Mouse (Mus musculus) intestine, embryonic 14.5 days (tissue): ENCODE data around the gene Mrnip. TPM values are rescaled to one million over a fixed set of nuclear protein-coding genes. Genes with fewer than 3 reads are reported as not detected.
"Not testable (repeated sequence)": the region's sequence is repeated elsewhere in the genome, so short reads cannot be mapped to it uniquely, and the experiment has no call there.

Source experiments
- ATAC-seq: fragments of 200-750 bp; cut with Nextera tagmentation; replicated peaks from 2 replicates; pipeline ENCODE4 v1.8.0; 2017; ENCODE audit warnings: low read depth, moderate number of reproducible peaks, moderate TSS enrichment, moderate library complexity; ENCODE audit not compliant: low FRiP score, low TSS enrichment
- DNase-seq: peaks from one replicate; pipeline ENCODE4 v3.0.0-alpha.2; 2018; ENCODE audit warnings: low spot score
- H3K27ac ChIP-seq: fragments of 300-500 bp; sonication (generic); 2 replicates; pipeline ENCODE4 v1.5.1; 2014; ENCODE audit warnings: low read depth, mild to moderate bottlenecking, control low read depth
- H3K27me3 ChIP-seq: fragments of 300-500 bp; sonication (generic); replicated peaks from 2 replicates; pipeline ENCODE4 v1.6.1; 2014; ENCODE audit warnings: low read length, control low read depth; ENCODE audit not compliant: control insufficient read depth, insufficient read depth
- H3K36me3 ChIP-seq: fragments of 300-500 bp; sonication (generic); 2 replicates; pipeline ENCODE4 v1.6.1; 2014; ENCODE audit warnings: low read length, control low read depth; ENCODE audit not compliant: control insufficient read depth, insufficient read depth
- H3K4me1 ChIP-seq: fragments of 300-500 bp; sonication (generic); replicated peaks from 2 replicates; pipeline ENCODE4 v1.6.1; 2014; ENCODE audit warnings: low read length, control low read depth, mixed read lengths; ENCODE audit not compliant: control insufficient read depth, insufficient read depth
- H3K4me2 ChIP-seq: fragments of 300-500 bp; sonication (generic); 2 replicates; pipeline ENCODE4 v1.6.1; 2014; ENCODE audit warnings: low read length
- H3K4me3 ChIP-seq: fragments of 300-500 bp; sonication (generic); 2 replicates; pipeline ENCODE4 v1.5.1; 2014; ENCODE audit warnings: low read depth, low read length, control low read depth, mixed read lengths
- H3K9ac ChIP-seq: fragments of 300-500 bp; sonication (generic); 2 replicates; pipeline ENCODE4 v1.6.1; 2014; ENCODE audit warnings: mild to moderate bottlenecking, low read length
- H3K9me3 ChIP-seq: fragments of 300-500 bp; sonication (generic); 2 replicates; pipeline ENCODE4 v1.6.1; 2016; ENCODE audit warnings: low read length, control low read depth; ENCODE audit not compliant: control insufficient read depth
- WGBS: fragments of 180-500 bp; shearing (Covaris S2); extraction: QIAGEN DNeasy Blood & Tissue Kit; methylation state at CpG from one replicate; pipeline ENCODE4 v1.1.7; 2014; 5-methylcytosine and 5-hydroxymethylcytosine counted together
- polyA plus RNA-seq: library from polyadenylated mRNA; unstranded; fragments of >200 nt; fragmentation: Nextera tagmentation; extraction: Ambion mirVana; gene quantifications from 2 replicates; pipeline ENCODE4 v1.2.1, GENCODE M21; 2014

The Mrnip gene
- 15.6 and 18.1 TPM in 2 replicates for polyA plus RNA-seq

GRCm38 (mm10) chr11:50174111-50174729 is at the start of gene Mrnip:
Gene Mrnip, plus strand, starts transcription at chr11:50174444.
- not testable (repeated sequence) for H3K9me3 ChIP-seq, H3K27me3 ChIP-seq, DNase-seq, H3K4me1 ChIP-seq
- 5% methylated on average over 19 of the region's 19 CpGs for WGBS
- H3K4me3 ChIP-seq, result peak within 1 kb of the TSS; percentile 82
- peak within 1 kb of the TSS; percentile 78 for H3K9ac ChIP-seq
- H3K4me2 ChIP-seq, result peak within 1 kb of the TSS; percentile 84
- H3K36me3 ChIP-seq, result peaks cover 24% of the 10 kb centered on the region
- peak; percentile 61 for ATAC-seq
- H3K27ac ChIP-seq, result peak within 1 kb of the TSS; percentile 54; the same call in 1 of the 2 replicates

DNA sequence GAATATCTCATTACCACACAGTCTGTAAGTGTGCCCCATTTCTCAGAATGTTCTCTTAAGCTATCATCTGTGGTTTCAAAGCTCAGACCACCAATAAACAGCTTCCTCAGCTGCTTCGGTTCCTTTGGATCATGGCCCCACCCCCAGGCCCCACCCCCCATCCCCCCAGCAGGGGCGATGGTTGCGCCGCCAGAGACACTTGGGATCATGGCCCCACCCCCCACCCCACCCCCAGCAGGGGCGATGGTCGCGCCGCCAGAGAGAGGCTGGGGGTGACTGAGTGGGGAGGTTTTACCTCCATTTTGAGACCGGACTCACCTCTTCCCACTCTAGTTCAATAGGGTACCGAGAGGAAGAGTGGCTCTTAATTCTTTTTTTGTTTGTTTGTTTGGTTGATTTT is 46.5 kb upstream of the Mrnip start:
- H3K9me3 ChIP-seq, result no peaks in the 10 kb centered on the region
- 4% methylated on average over 10 of the region's 10 CpGs for WGBS
- peaks cover 8% of the 10 kb centered on the region for H3K4me1 ChIP-seq
- no peak overlapping the region for H3K9ac ChIP-seq
- H3K4me2 ChIP-seq, result peak overlapping the region; percentile 38
- no peak overlapping the region for H3K27ac ChIP-seq
- DNase-seq (no peak), ATAC-seq (no peak)
- no peaks in the 10 kb centered on the region for H3K27me3 ChIP-seq
- no peak overlapping the region for H3K4me3 ChIP-seq
- H3K36me3 ChIP-seq, result no peaks in the 10 kb centered on the region

DNA sequence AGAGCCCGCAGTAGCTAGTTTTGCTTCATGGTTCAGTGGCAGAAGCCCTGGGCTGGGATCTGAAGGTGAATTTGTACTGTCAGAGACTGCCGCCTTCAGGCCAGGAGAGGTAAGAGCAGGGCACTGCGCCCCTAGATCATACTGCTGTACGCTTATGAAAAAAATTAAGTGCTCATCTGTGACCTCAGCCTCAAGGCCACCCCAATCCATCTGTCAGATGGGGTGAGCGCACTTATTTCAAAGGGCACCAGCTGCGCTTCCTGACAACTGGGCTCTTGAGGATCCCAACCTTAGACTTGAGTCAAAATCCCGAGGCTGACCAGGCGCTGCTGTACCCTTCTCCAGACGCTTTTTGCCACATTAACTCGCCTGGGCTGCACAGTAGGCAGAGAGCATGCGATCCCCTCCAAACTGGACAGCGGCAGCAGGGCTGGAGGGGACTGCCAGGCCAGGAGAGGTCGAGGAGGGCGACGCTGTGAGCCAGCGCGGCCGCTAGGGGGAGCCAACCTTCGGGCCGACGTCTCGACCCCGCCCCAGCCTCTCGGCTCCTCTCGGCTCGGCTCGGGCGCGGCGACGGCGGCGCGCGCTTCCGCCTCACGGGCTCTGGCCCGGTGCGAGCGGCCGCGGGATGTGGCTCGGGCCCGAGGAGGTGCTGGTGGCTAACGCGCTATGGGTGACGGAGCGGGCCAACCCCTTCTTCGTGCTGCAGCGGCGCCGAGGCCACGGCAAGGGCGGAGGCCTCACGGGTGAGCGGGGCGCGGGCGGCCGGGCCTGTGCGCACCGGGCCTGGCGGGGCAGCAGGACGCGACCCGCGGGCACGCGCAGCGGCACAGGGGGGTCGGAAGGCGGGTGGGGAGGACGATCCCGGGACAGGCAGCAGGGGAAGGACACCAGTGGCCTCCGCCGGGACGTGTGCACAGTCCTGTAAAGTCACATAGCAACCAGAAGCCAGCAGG is 43.2 kb upstream of the Mrnip start, which contains the start of gene Tbc1d9b:
Tbc1d9b (plus strand) TSS at position 586 of the 956 bp plus-strand sequence.
- under 1% methylated on average over 77 of the region's 77 CpGs for WGBS
- Histone ChIP-seq H3K4me3 (peak within 1 kb of the TSS; percentile 74), H3K4me1 (peaks cover 13% of the 10 kb centered on the region), H3K36me3 (peaks cover 6% of the 10 kb centered on the region; the same call in 1 of the 2 replicates), H3K9me3 (no peaks in the 10 kb centered on the region), H3K9ac (peak within 1 kb of the TSS; percentile 98), H3K27ac (peak within 1 kb of the TSS; percentile 81), H3K27me3 (no peaks in the 10 kb centered on the region), H3K4me2 (peak within 1 kb of the TSS; percentile 76)
- peak; percentile 94 for DNase-seq
- ATAC-seq, result peak; percentile 92

DNA sequence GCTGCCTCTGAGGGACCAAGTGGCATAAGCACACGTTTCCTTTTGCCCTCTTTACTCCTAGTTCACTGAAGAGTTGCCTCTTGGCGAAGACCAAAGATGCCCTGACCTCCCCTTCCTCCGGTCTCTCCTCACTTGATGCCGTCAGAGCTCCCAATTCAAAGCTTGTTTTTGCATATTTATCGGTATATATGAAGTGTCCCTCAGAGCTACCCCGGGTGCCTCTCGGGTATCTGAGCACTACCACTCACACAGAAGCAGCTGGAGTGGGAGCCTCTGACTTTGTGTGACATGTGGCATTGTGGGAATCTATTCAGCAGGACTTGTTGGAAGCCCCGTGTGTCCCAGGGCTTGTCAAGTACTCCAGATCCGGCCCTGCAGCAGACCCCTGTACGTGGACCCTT is 42.4 kb upstream of the Mrnip start:
- Histone ChIP-seq H3K27me3 (no peaks in the 10 kb centered on the region), H3K4me3 (peak overlapping the region; percentile 74), H3K4me2 (peak overlapping the region; percentile 76), H3K4me1 (peaks cover 13% of the 10 kb centered on the region), H3K36me3 (peaks cover 13% of the 10 kb centered on the region), H3K9me3 (no peaks in the 10 kb centered on the region), H3K27ac (no peak overlapping the region), H3K9ac (peak overlapping the region; percentile 98)
- ATAC-seq (no peak), DNase-seq (peak; percentile 73)
- 17% methylated on average over 10 of the region's 10 CpGs for WGBS

- Histone ChIP-seq H3K4me3 (peak overlapping the region; percentile 74), H3K4me2 (peak overlapping the region; percentile 76), H3K4me1 (peaks cover 13% of the 10 kb centered on the region), H3K9ac (peak overlapping the region; percentile 98; the same call in 1 of the 2 replicates), H3K36me3 (peaks cover 17% of the 10 kb centered on the region), H3K27ac (no peak overlapping the region), H3K9me3 (no peaks in the 10 kb centered on the region), H3K27me3 (no peaks in the 10 kb centered on the region)
- WGBS, result 84% methylated on average over 6 of the region's 6 CpGs
- DNase-seq (no peak), ATAC-seq (no peak)
Measured at GRCm38 (mm10) chr11:50132265-50132664, 42.0 kb upstream of the Mrnip start.

DNA sequence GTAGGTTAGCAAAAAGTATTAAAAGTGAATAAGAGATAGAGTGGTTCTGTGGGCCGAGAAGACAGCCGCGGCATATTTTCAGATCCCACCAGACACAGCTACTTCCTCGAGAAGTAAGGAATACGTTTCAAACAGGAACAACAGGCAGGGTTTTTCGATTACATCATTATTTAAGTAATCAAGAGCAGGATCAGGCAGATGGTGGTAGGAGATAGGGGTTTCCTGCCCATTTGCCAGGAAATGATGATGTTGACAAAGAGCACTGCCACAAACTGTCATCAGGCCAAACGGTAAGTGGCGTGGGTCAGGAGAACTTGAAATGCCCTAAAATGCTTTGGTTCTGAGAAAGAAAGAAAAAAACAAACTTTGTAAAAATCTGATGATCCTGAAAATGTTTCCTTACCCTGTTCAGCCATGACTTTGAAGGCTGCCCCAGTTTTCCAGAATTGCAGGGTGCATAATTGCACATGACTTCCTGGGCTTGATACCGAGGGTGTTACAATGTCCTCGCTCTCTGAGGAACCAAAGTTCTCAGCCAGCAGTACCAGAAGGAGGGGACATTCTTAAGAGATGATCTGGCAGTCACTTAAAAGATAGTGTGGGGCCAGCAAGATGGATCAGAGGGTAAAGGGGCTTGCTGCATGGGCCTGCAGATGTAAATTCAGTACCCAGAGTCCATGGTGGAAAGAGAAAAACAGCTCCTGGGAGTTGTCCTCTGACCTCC is 39.9 kb upstream of the Mrnip start:
- WGBS, result 71% methylated on average over 10 of the region's 10 CpGs

GRCm38 (mm10) chr11:50138206-50138822 is 35.9 kb upstream of the Mrnip start:
- H3K9me3 ChIP-seq, result no peaks in the 10 kb centered on the region
- no peaks in the 10 kb centered on the region for H3K27me3 ChIP-seq
- H3K4me2 ChIP-seq, result no peak overlapping the region
- H3K36me3 ChIP-seq, result peaks cover 76% of the 10 kb centered on the region
- no peak overlapping the region for H3K27ac ChIP-seq
- H3K4me3 ChIP-seq, result no peak overlapping the region
- WGBS, result 52% methylated on average over 10 of the region's 10 CpGs
- DNase-seq (no peak), ATAC-seq (peak; percentile 22; the same call in 1 of the 2 replicates)
- H3K9ac ChIP-seq, result no peak overlapping the region
- H3K4me1 ChIP-seq, result peaks cover 5% of the 10 kb centered on the region; the same call in 1 of the 2 replicates

More for the DNA sequence above, 39.9 kb upstream of the Mrnip start:
- Histone ChIP-seq H3K9me3 (no peaks in the 10 kb centered on the region), H3K4me3 (no peak overlapping the region), H3K27me3 (no peaks in the 10 kb centered on the region), H3K9ac (no peak overlapping the region), H3K4me1 (peaks cover 11% of the 10 kb centered on the region), H3K4me2 (no peak overlapping the region), H3K27ac (peak overlapping the region; percentile 47; the same call in 1 of the 2 replicates), H3K36me3 (peaks cover 36% of the 10 kb centered on the region)
- no peak for ATAC-seq
- DNase-seq, result no peak

- Histone ChIP-seq H3K4me2 (no peak overlapping the region), H3K27me3 (no peaks in the 10 kb centered on the region), H3K9ac (no peak overlapping the region), H3K4me1 (0 out of 2 replicates have a peak, but pooled peaks cover under 1% of the 10 kb centered on the region), H3K4me3 (no peak overlapping the region), H3K36me3 (peaks cover 82% of the 10 kb centered on the region), H3K27ac (no peak overlapping the region), H3K9me3 (no peaks in the 10 kb centered on the region)
- ATAC-seq (no peak; the same call in 1 of the 2 replicates), DNase-seq (no peak)
- 63% methylated on average over 7 of the region's 7 CpGs for WGBS
Measured at GRCm38 (mm10) chr11:50139571-50139970, 34.7 kb upstream of the Mrnip start.
